Mouse (Mus musculus): ENCODE results near the gene Art4.

DNA sequence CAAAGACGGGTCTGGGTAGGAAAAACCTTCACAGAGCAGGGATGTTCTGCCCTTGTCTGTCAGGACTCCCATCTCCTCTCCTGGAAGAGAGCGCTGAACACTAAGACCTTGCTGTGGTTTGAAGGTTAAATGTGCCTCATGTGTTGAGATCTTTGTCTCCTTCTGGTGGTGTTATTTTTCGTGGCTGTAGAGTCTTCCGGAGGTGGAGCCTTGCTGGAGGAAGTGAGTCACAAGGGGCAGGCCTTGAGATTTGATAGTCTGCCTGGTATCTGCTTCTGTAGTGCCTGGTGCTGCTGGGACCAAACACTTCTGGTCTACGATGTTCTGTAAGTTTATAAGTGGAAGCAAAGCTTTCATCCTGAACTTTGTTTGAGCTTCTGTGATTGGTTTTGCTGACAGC, 8.6 kb downstream of the Art4 start:
- TF ChIP-seq CTCF (IDR thresholded peaks at IDR 0.05; ENCODE audit: extremely low read depth, insufficient read length, insufficient replicate concordance, low read depth, low read length) (no peak), POLR2A (IDR thresholded peaks at IDR 0.05; ENCODE audit: low read depth, low read length) (no peak)

All from small intestine, adult 2 months (tissue).